Mouse (Mus musculus): ENCODE measurements at regions not wholly inside any gene's neighbourhood (a gene's known extent, or its start where the extent isn't known, plus 50 kb on each side); places are given as distances from the start of the nearest gene placed in this dataset.
A peak's percentile ranks its signal among the peaks of the same experiment; 100 is the strongest.

DNA sequence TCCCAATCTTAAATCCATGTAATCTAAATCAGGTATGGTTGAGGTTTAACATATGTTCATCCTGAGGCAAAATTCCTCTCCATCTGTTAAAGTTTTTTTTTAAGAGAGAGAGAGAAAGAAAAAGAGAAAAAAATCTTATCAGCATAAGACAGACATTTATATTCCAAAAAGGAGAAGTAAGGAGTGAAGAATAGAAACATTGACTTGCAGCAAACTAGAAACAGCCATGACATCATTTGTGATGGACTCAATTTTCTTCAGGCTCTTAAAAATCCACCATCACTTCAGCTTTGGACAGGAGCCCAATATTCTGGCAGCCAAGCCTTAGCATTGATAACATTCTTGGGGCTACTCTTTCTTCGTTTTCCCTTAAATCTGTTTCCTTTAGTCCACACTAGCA lies 238.3 kb upstream of the Fam174a start:
- H3K27ac ChIP-seq: no peak overlapping the region
- no peak overlapping the region for H3K4me3 ChIP-seq
- no peak for TF ChIP-seq CTCF (IDR thresholded peaks at IDR 0.05)
- intact Hi-C loops (cut with DNase I): no loop called here
- no peak for DNase-seq (ENCODE audit: extremely low spot score in 1 of 2, low spot score in 2 of 2)

DNA sequence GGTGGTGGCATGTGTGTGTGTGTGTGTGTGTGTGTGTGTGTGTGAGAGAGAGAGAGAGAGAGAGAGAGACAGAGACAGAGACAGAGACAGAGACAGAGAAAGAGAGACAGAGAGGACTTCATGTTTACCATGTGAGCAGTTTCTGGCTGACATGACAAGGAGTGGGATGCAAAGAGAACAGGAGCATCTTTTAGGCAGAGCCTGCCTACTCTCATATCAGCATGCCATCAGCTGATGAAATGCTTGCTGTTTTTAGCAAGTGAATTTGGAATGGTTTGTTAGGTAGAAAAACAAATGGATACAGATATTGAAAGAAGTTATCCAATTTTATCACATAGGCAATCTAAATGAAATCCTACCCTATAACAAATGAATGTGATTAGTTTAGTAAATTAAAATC lies 203.5 kb upstream of the Fam174a start:
- no peak for TF ChIP-seq CTCF (IDR thresholded peaks at IDR 0.05)
- H3K4me3 ChIP-seq: no peak overlapping the region
- intact Hi-C loops (cut with DNase I): no loop called here
- H3K27ac ChIP-seq: no peak overlapping the region
- no peak for DNase-seq (ENCODE audit: extremely low spot score in 1 of 2, low spot score in 2 of 2)

DNA sequence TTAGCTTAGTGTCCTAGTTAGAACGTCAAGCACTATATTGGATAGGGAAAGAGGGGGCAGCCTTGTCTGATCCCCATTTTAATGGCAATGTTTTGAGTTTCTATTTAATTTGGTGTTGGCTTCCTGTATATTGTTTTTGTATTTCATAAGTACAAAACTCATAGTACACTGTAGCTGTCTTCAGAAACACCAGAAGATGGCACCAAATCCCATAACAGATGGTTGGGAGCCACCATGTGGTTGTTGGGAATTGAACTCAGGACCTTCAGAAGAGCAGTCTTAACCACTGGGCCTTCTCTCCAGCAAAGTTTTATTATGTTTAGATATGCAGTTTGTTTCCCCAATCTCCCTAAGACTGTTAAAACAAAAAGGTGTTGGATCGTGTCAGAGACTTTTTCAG lies 199.9 kb upstream of the Fam174a start:
- intact Hi-C loops (cut with DNase I): no loop called here
- TF ChIP-seq CTCF (IDR thresholded peaks at IDR 0.05): no peak
- Histone ChIP-seq H3K27ac (no peak overlapping the region), H3K4me3 (no peak overlapping the region)
- DNase-seq (ENCODE audit: extremely low spot score in 1 of 2, low spot score in 2 of 2): no peak

DNA sequence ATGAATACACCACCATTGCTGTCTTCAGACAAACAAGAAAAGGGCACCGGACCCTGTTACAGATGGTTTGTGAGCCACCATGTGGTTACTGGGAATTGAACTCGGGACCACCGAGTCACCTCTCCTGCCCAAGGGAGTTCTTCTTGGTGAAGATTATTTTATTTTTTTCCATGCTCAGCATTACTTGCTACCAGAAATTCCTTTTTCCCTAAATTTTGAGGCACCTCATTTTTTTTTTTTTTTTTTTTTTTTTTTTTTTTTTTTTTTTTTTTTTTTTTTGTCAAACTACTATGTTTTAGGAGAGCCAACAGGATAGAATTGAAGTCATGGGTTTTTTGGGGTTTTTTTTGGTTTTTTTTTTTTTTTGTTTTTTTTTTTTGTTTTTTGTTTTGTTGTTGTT lies 165.9 kb upstream of the Fam174a start:
- no peak overlapping the region for H3K27ac ChIP-seq
- intact Hi-C loops (cut with DNase I): no loop called here
- no peak for DNase-seq (ENCODE audit: extremely low spot score in 1 of 2, low spot score in 2 of 2)

DNA sequence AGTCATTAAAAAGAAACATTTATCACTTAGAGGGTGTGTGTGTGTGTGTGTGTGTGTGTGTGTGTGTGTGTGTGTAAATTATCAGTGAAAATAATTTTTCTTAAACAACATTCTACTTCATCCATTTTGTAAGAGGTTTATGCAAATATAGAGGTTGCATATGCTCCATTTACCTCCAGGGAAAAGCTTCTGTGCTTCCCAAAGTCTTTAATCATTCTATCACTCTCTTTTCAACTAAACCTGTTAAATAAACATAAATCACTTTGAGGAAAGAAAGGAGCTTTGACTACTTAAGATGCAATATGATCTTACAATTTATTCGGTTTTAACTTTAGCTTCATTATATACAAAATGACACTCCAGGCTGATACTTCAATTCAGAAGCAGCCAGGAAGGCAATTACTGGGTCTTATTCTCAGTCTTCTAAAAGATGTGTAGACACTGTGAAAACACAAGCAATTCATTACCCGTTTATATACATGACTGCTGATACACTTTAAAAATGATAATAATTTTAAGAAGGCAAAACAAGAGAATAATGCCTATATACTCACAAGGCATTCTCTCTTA lies 139.3 kb upstream of the Fam174a start:
- no peak overlapping the region for H3K4me3 ChIP-seq
- no peak for DNase-seq (ENCODE audit: extremely low spot score in 1 of 2, low spot score in 2 of 2)
- no peak overlapping the region for H3K27ac ChIP-seq
- no peak for TF ChIP-seq CTCF (IDR thresholded peaks at IDR 0.05)
- intact Hi-C loops (cut with DNase I): no loop called here

More for the DNA sequence above, 165.9 kb upstream of the Fam174a start:
- no peak for TF ChIP-seq CTCF (IDR thresholded peaks at IDR 0.05)
- H3K4me3 ChIP-seq: no peak overlapping the region

DNA sequence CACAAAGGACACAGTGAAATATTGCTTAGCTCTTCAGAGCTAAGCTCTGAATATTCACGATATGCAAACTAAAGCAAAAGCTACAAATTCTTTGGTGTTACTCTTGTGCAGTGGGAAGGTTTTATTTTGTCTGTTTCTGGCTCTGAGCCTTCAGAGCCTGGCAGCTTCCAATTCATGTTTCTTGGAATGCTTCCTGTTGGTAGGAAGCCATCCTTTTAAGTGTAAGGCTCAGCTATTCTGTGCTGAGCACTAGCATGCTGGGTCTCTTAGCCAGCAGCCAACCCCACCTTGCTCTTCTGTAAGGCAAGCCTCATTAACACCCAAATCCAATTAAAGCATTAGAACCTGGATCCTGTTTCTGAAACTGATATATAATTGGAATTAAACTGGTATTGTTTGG lies 94.5 kb upstream of the Fam174a start:
- TF ChIP-seq CTCF (IDR thresholded peaks at IDR 0.05): no peak
- Histone ChIP-seq H3K27ac (no peak overlapping the region), H3K4me3 (no peak overlapping the region)
- peak; percentile 10 to 14 for DNase-seq (ENCODE audit: extremely low spot score in 1 of 2, low spot score in 2 of 2)
- intact Hi-C loops (cut with DNase I): no loop called here

DNA sequence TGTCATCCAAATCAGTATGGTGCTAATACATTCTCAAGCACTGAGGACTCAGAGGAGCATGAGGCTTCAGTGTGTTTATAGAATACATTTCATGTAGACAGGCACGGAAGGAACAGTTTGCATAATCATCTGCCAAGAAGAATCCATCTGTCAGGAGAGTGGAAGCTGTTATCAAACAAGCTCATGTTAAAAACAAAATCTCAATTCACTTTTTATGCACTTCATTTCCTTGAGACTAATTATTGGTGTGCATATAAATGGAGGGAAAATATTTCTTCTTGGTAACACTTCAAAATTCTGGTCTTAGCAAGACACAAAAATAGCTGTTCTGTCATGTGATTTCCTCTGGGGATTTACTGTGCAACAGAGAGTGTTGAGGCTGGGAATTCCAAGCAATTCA lies 90.1 kb upstream of the Fam174a start:
- Histone ChIP-seq H3K4me3 (no peak overlapping the region), H3K27ac (no peak overlapping the region)
- intact Hi-C loops (cut with DNase I): no loop called here
- TF ChIP-seq CTCF (IDR thresholded peaks at IDR 0.05): no peak
- DNase-seq (ENCODE audit: extremely low spot score in 1 of 2, low spot score in 2 of 2): no peak

DNA sequence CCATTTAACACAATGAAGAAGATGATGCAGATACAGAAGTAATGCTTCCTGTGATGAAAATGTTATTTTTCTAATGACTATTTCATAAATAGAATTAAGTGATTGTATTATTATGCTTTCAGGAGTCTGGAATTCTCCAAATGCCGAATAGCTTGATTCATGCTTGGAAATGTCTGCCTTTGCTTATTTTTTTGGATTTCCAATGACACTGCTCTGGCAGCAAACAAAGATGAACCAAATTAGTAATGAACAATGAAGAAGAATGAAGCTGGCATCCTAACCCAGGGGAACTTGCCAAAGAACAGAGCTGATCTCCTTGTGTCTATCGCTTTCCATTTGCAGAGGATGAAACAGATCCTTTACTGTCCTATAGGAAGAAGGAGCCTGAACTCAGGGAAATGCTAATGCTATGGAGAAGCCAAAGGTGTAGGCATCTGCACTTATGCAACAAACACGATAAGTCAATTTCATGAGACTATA lies 71.7 kb upstream of the Fam174a start:
- Histone ChIP-seq H3K4me3 (no peak overlapping the region), H3K27ac (no peak overlapping the region)
- intact Hi-C loops (cut with DNase I): no loop called here
- no peak for DNase-seq (ENCODE audit: extremely low spot score in 1 of 2, low spot score in 2 of 2)
- TF ChIP-seq CTCF (IDR thresholded peaks at IDR 0.05): no peak
